Mouse (Mus musculus): ENCODE data around the gene Phldb1. TPM values are rescaled to one million over a fixed set of nuclear protein-coding genes. Genes with fewer than 3 reads are reported as not detected.
A peak's percentile ranks its signal among the peaks of the same experiment; 100 is the strongest.

Gene Phldb1
- polyA plus RNA-seq, 1 experiment from 2014 or later, result 26.4 TPM

GRCm38 (mm10) chr9:44699196-44699595, 35.8 kb downstream of the Phldb1 start:
- ATAC-seq (ENCODE audit: low read depth), result no peak

GRCm38 (mm10) chr9:44697866-44698265, 37.1 kb downstream of the Phldb1 start:
- Histone ChIP-seq H3K27ac (ENCODE audit: low read length) (no peak overlapping the region), H3K4me3 (ENCODE audit: low read length) (no peak overlapping the region), H3K27me3 (ENCODE audit: control insufficient read depth, insufficient read depth, low read depth, low read length) (no peaks in the 10 kb centered on the region), H3K4me2 (ENCODE audit: low read depth, low read length) (no peak overlapping the region), H3K36me3 (ENCODE audit: control insufficient read depth, insufficient read depth, low read length) (peaks cover 40% of the 10 kb centered on the region), H3K9me3 (ENCODE audit: control insufficient read depth, low read length) (no peaks in the 10 kb centered on the region), H3K4me1 (replicated peaks; ENCODE audit: control insufficient read depth, insufficient read depth, low read length) (no peaks in the 10 kb centered on the region), H3K9ac (ENCODE audit: low read length) (no peak overlapping the region)
- 90% methylated on average over 16 of the region's 16 CpGs for WGBS
- no peak for ATAC-seq (ENCODE audit: low read depth)

More at GRCm38 (mm10) chr9:44699196-44699595, 35.8 kb downstream of the Phldb1 start:
- H3K9ac ChIP-seq (ENCODE audit: low read length), result no peak overlapping the region
- no peak overlapping the region for H3K27ac ChIP-seq (ENCODE audit: low read length)
- H3K27me3 ChIP-seq (ENCODE audit: control insufficient read depth, insufficient read depth, low read depth, low read length), result no peaks in the 10 kb centered on the region
- H3K4me2 ChIP-seq (ENCODE audit: low read depth, low read length), result no peak overlapping the region
- 87% methylated on average over 10 of the region's 10 CpGs for WGBS
- H3K4me1 ChIP-seq (replicated peaks; ENCODE audit: control insufficient read depth, insufficient read depth, low read length), result no peaks in the 10 kb centered on the region
- H3K4me3 ChIP-seq (ENCODE audit: low read length), result no peak overlapping the region
- H3K36me3 ChIP-seq (ENCODE audit: control insufficient read depth, insufficient read depth, low read length), result peaks cover 30% of the 10 kb centered on the region
- no peaks in the 10 kb centered on the region for H3K9me3 ChIP-seq (ENCODE audit: control insufficient read depth, low read length)

- Histone ChIP-seq H3K4me2 (ENCODE audit: low read depth, low read length) (no peak overlapping the region), H3K4me1 (replicated peaks; ENCODE audit: control insufficient read depth, insufficient read depth, low read length) (peaks cover 2% of the 10 kb centered on the region; the same call in 1 of the 2 replicates), H3K27me3 (ENCODE audit: control insufficient read depth, insufficient read depth, low read depth, low read length) (no peaks in the 10 kb centered on the region), H3K27ac (ENCODE audit: low read length) (no peak overlapping the region), H3K4me3 (ENCODE audit: low read length) (no peak overlapping the region), H3K9ac (ENCODE audit: low read length) (no peak overlapping the region), H3K9me3 (ENCODE audit: control insufficient read depth, low read length) (no peaks in the 10 kb centered on the region), H3K36me3 (ENCODE audit: control insufficient read depth, insufficient read depth, low read length) (peaks cover 35% of the 10 kb centered on the region)
- 80% methylated on average over 11 of the region's 11 CpGs for WGBS
- ATAC-seq (ENCODE audit: low read depth), result no peak
Observed at GRCm38 (mm10) chr9:44693071-44693470, 41.9 kb downstream of the Phldb1 start.

DNA sequence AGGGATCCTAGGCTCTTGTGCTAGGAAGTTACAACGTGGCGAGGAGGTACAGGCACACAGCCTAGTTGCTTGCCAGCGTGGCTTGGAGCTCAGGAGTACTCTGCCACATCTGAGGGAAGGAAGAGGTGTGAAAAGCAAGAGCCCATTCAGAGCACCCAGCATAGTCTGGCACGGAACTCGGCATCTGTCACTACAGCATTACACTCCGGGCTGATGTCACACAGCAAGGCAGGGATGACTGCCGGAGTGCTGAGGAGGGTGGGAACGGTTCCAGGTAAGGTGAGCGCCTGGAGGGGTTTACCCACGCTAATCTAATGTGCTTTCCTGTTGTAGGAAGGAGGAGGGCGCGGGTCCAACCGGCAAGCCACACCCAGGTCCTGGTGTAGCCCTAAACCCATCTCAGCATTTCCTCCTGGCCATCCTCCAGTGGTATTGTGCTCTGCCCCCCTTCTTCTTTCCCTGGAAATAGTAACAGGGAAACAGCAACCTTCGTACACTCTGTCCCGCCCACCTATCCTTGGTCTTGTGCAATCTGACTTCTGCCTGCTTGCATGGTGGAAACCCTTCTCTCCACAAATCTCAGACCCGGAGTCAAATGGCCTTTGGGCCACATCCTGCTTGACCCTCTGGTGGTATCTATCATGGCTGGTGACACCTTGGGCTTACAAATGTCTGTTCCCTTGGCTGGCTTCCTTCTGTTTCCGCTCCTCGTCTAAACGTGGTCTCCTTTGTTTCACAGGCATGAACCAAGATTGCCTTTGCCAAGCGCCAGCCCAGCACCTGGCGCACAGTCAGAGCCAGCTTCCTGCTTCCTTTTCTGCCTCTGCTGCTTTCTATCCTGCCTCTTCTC, 43.1 kb downstream of the Phldb1 start:
- peak overlapping the region; percentile 64 for H3K27ac ChIP-seq (ENCODE audit: low read length)
- ATAC-seq (ENCODE audit: low read depth), result peak; percentile 87
- H3K36me3 ChIP-seq (ENCODE audit: control insufficient read depth, insufficient read depth, low read length), result peaks cover 32% of the 10 kb centered on the region
- WGBS, result 58% methylated on average over 21 of the region's 21 CpGs
- H3K9me3 ChIP-seq (ENCODE audit: control insufficient read depth, low read length), result no peaks in the 10 kb centered on the region
- H3K9ac ChIP-seq (ENCODE audit: low read length), result no peak overlapping the region
- no peak overlapping the region for H3K4me3 ChIP-seq (ENCODE audit: low read length)
- H3K4me2 ChIP-seq (ENCODE audit: low read depth, low read length), result no peak overlapping the region
- H3K27me3 ChIP-seq (ENCODE audit: control insufficient read depth, insufficient read depth, low read depth, low read length), result no peaks in the 10 kb centered on the region
- H3K4me1 ChIP-seq (replicated peaks; ENCODE audit: control insufficient read depth, insufficient read depth, low read length), result peaks cover 2% of the 10 kb centered on the region; the same call in 1 of the 2 replicates

- no peak overlapping the region for H3K27ac ChIP-seq (ENCODE audit: low read length)
- no peak for ATAC-seq (ENCODE audit: low read depth)
Observed at GRCm38 (mm10) chr9:44690641-44691040, 44.4 kb downstream of the Phldb1 start.

DNA sequence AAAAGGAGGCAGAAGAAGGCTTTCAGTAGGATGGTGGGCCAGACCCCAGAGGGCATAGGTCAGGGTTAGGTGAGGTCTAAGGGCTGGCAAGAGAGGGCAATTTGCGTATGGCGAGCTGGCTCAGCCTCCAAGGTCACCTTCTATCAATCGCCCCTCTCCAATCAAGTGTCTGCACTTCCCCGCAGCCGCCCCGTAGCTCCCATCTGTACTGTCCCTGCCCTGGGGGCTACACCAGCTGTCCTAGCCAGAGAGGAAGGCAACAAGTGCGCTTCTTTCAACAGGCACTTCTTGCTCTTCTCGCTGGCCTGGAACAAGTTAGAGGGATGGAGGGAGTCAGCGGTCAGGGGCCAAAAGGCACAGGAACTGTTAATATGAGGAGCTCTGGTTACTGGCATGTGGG, 47.0 kb downstream of the Phldb1 start:
- Histone ChIP-seq H3K4me2 (ENCODE audit: low read depth, low read length) (no peak overlapping the region), H3K36me3 (ENCODE audit: control insufficient read depth, insufficient read depth, low read length) (peaks cover 8% of the 10 kb centered on the region; the same call in 1 of the 2 replicates), H3K9me3 (ENCODE audit: control insufficient read depth, low read length) (no peaks in the 10 kb centered on the region), H3K27ac (ENCODE audit: low read length) (no peak overlapping the region), H3K4me3 (ENCODE audit: low read length) (no peak overlapping the region), H3K4me1 (replicated peaks; ENCODE audit: control insufficient read depth, insufficient read depth, low read length) (peaks cover 7% of the 10 kb centered on the region; the same call in 1 of the 2 replicates), H3K9ac (ENCODE audit: low read length) (no peak overlapping the region), H3K27me3 (ENCODE audit: control insufficient read depth, insufficient read depth, low read depth, low read length) (no peaks in the 10 kb centered on the region)
- WGBS, result 79% methylated on average over 9 of the region's 9 CpGs
- no peak for ATAC-seq (ENCODE audit: low read depth)

More at GRCm38 (mm10) chr9:44690641-44691040, 44.4 kb downstream of the Phldb1 start:
- H3K36me3 ChIP-seq (ENCODE audit: control insufficient read depth, insufficient read depth, low read length), result peaks cover 25% of the 10 kb centered on the region
- H3K4me2 ChIP-seq (ENCODE audit: low read depth, low read length), result no peak overlapping the region
- H3K27me3 ChIP-seq (ENCODE audit: control insufficient read depth, insufficient read depth, low read depth, low read length), result no peaks in the 10 kb centered on the region
- 36% methylated on average over 7 of the region's 7 CpGs for WGBS
- H3K4me3 ChIP-seq (ENCODE audit: low read length), result no peak overlapping the region
- no peaks in the 10 kb centered on the region for H3K9me3 ChIP-seq (ENCODE audit: control insufficient read depth, low read length)
- peaks cover 5% of the 10 kb centered on the region; the same call in 1 of the 2 replicates for H3K4me1 ChIP-seq (replicated peaks; ENCODE audit: control insufficient read depth, insufficient read depth, low read length)
- H3K9ac ChIP-seq (ENCODE audit: low read length), result no peak overlapping the region

DNA sequence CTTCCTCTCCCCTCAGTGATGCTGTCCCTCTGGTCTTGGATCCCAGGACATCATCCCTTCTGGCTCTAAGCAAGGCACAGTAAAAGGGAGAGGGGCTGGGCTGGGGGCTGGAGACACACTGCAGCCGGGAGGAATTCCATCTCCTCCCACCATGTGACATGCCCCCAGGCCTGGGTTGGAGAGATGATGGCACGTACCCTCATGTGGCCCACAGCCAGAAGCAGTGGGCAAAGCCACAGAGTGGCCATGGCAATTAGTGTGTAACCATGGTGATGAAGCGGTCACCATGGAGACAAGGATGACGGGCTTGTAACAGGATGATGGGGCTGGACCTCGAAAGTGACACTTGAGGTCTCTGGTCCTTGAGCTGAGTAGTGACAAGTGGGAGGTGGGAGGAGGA, 48.4 kb downstream of the Phldb1 start:
- no peak for ATAC-seq (ENCODE audit: low read depth)
- Histone ChIP-seq H3K4me1 (replicated peaks; ENCODE audit: control insufficient read depth, insufficient read depth, low read length) (peaks cover 7% of the 10 kb centered on the region; the same call in 1 of the 2 replicates), H3K36me3 (ENCODE audit: control insufficient read depth, insufficient read depth, low read length) (peaks cover 7% of the 10 kb centered on the region; the same call in 1 of the 2 replicates), H3K27ac (ENCODE audit: low read length) (no peak overlapping the region), H3K27me3 (ENCODE audit: control insufficient read depth, insufficient read depth, low read depth, low read length) (no peaks in the 10 kb centered on the region), H3K9ac (ENCODE audit: low read length) (no peak overlapping the region), H3K4me2 (ENCODE audit: low read depth, low read length) (no peak overlapping the region), H3K4me3 (ENCODE audit: low read length) (no peak overlapping the region), H3K9me3 (ENCODE audit: control insufficient read depth, low read length) (no peaks in the 10 kb centered on the region)
- WGBS, result 74% methylated on average over 5 of the region's 5 CpGs

- H3K4me3 ChIP-seq (ENCODE audit: low read length), result no peak overlapping the region
- no peak overlapping the region for H3K9ac ChIP-seq (ENCODE audit: low read length)
- WGBS, result 34% methylated on average over 14 of the region's 14 CpGs
- H3K9me3 ChIP-seq (ENCODE audit: control insufficient read depth, low read length), result no peaks in the 10 kb centered on the region
- H3K4me2 ChIP-seq (ENCODE audit: low read depth, low read length), result no peak overlapping the region
- H3K27me3 ChIP-seq (ENCODE audit: control insufficient read depth, insufficient read depth, low read depth, low read length), result no peaks in the 10 kb centered on the region
- peaks cover 5% of the 10 kb centered on the region; the same call in 1 of the 2 replicates for H3K4me1 ChIP-seq (replicated peaks; ENCODE audit: control insufficient read depth, insufficient read depth, low read length)
- H3K27ac ChIP-seq (ENCODE audit: low read length), result no peak overlapping the region
- peaks cover 7% of the 10 kb centered on the region; the same call in 1 of the 2 replicates for H3K36me3 ChIP-seq (ENCODE audit: control insufficient read depth, insufficient read depth, low read length)
- peak; percentile 63 for ATAC-seq (ENCODE audit: low read depth)
Observed at GRCm38 (mm10) chr9:44685346-44686330, 49.4 kb downstream of the Phldb1 start.

All from lung, embryonic 16.5 days (tissue).